Mouse (Mus musculus): ENCODE results near the gene Nr3c2. TPM values are rescaled to one million over a fixed set of nuclear protein-coding genes. Genes with fewer than 3 reads are reported as not detected.

Gene Nr3c2
- polyA plus RNA-seq, 1 experiment = 0.88 TPM

GRCm38 (mm10) chr8:76987876-76988275 lies 88.6 kb downstream of the Nr3c2 start:
- no peak for DNase-seq (ENCODE audit: low read depth in 1 of 2, low spot score in 2 of 2)
- WGBS = 87% methylated on average over 3 of the region's 3 CpGs
- no peaks in the 10 kb centered on the region for H3K4me1 ChIP-seq (ENCODE audit: control insufficient read depth, insufficient read depth, insufficient read length)
- H3K27ac ChIP-seq (ENCODE audit: insufficient read depth, low read length) = no peak overlapping the region
- H3K4me3 ChIP-seq (ENCODE audit: extremely low read depth, insufficient read depth, insufficient read length) = no peak overlapping the region
- H3K36me3 ChIP-seq (ENCODE audit: control insufficient read depth, insufficient read depth, low read length) = no peaks in the 10 kb centered on the region
- H3K27me3 ChIP-seq (ENCODE audit: control insufficient read depth, insufficient read depth, low read length) = no peaks in the 10 kb centered on the region
- TF ChIP-seq POLR2A (IDR thresholded peaks at IDR 0.05; ENCODE audit: low read depth, low read length) = no peak
- TF ChIP-seq CTCF (IDR thresholded peaks at IDR 0.05; ENCODE audit: extremely low read depth, insufficient read depth, insufficient read length, insufficient replicate concordance) = no peak

- Histone ChIP-seq H3K4me3 (ENCODE audit: extremely low read depth, insufficient read depth, insufficient read length) (no peak overlapping the region), H3K4me1 (ENCODE audit: control insufficient read depth, insufficient read depth, insufficient read length) (no peaks in the 10 kb centered on the region), H3K27me3 (ENCODE audit: control insufficient read depth, insufficient read depth, low read length) (no peaks in the 10 kb centered on the region), H3K27ac (ENCODE audit: insufficient read depth, low read length) (no peak overlapping the region), H3K36me3 (ENCODE audit: control insufficient read depth, insufficient read depth, low read length) (no peaks in the 10 kb centered on the region)
- 70% methylated on average over 4 of the region's 4 CpGs for WGBS
- DNase-seq (ENCODE audit: low read depth in 1 of 2, low spot score in 2 of 2) = no peak
- no peak for TF ChIP-seq POLR2A (IDR thresholded peaks at IDR 0.05; ENCODE audit: low read depth, low read length)
- no peak for TF ChIP-seq CTCF (IDR thresholded peaks at IDR 0.05; ENCODE audit: extremely low read depth, insufficient read depth, insufficient read length, insufficient replicate concordance)
Observed at GRCm38 (mm10) chr8:76998276-76998675, 99.0 kb downstream of the Nr3c2 start.

GRCm38 (mm10) chr8:77009425-77009824 lies 110.2 kb downstream of the Nr3c2 start:
- no peak overlapping the region for H3K4me3 ChIP-seq (ENCODE audit: extremely low read depth, insufficient read depth, insufficient read length)
- TF ChIP-seq CTCF (IDR thresholded peaks at IDR 0.05; ENCODE audit: extremely low read depth, insufficient read depth, insufficient read length, insufficient replicate concordance) (no peak), POLR2A (IDR thresholded peaks at IDR 0.05; ENCODE audit: low read depth, low read length) (no peak)
- WGBS = 84% methylated on average over 10 of the region's 10 CpGs

GRCm38 (mm10) chr8:77011985-77012384 lies 112.7 kb downstream of the Nr3c2 start:
- TF ChIP-seq POLR2A (IDR thresholded peaks at IDR 0.05; ENCODE audit: low read depth, low read length) = no peak
- no peak for TF ChIP-seq CTCF (IDR thresholded peaks at IDR 0.05; ENCODE audit: extremely low read depth, insufficient read depth, insufficient read length, insufficient replicate concordance)
- Histone ChIP-seq H3K27ac (ENCODE audit: insufficient read depth, low read length) (no peak overlapping the region), H3K36me3 (ENCODE audit: control insufficient read depth, insufficient read depth, low read length) (no peaks in the 10 kb centered on the region), H3K4me3 (ENCODE audit: extremely low read depth, insufficient read depth, insufficient read length) (no peak overlapping the region), H3K4me1 (ENCODE audit: control insufficient read depth, insufficient read depth, insufficient read length) (no peaks in the 10 kb centered on the region), H3K27me3 (ENCODE audit: control insufficient read depth, insufficient read depth, low read length) (no peaks in the 10 kb centered on the region)
- 84% methylated on average over 3 of the region's 3 CpGs for WGBS
- DNase-seq (ENCODE audit: low read depth in 1 of 2, low spot score in 2 of 2) = no peak

More at GRCm38 (mm10) chr8:77009425-77009824, 110.2 kb downstream of the Nr3c2 start:
- Histone ChIP-seq H3K4me1 (ENCODE audit: control insufficient read depth, insufficient read depth, insufficient read length) (no peaks in the 10 kb centered on the region), H3K36me3 (ENCODE audit: control insufficient read depth, insufficient read depth, low read length) (no peaks in the 10 kb centered on the region), H3K27ac (ENCODE audit: insufficient read depth, low read length) (no peak overlapping the region), H3K27me3 (ENCODE audit: control insufficient read depth, insufficient read depth, low read length) (no peaks in the 10 kb centered on the region)
- DNase-seq (ENCODE audit: low read depth in 1 of 2, low spot score in 2 of 2) = no peak

GRCm38 (mm10) chr8:77012641-77013040 lies 113.4 kb downstream of the Nr3c2 start:
- DNase-seq (ENCODE audit: low read depth in 1 of 2, low spot score in 2 of 2) = no peak
- Histone ChIP-seq H3K4me1 (ENCODE audit: control insufficient read depth, insufficient read depth, insufficient read length) (no peaks in the 10 kb centered on the region), H3K4me3 (ENCODE audit: extremely low read depth, insufficient read depth, insufficient read length) (no peak overlapping the region), H3K36me3 (ENCODE audit: control insufficient read depth, insufficient read depth, low read length) (no peaks in the 10 kb centered on the region), H3K27me3 (ENCODE audit: control insufficient read depth, insufficient read depth, low read length) (no peaks in the 10 kb centered on the region), H3K27ac (ENCODE audit: insufficient read depth, low read length) (no peak overlapping the region)
- 88% methylated on average over 6 of the region's 6 CpGs for WGBS
- TF ChIP-seq CTCF (IDR thresholded peaks at IDR 0.05; ENCODE audit: extremely low read depth, insufficient read depth, insufficient read length, insufficient replicate concordance) = no peak
- TF ChIP-seq POLR2A (IDR thresholded peaks at IDR 0.05; ENCODE audit: low read depth, low read length) = no peak

- TF ChIP-seq CTCF (IDR thresholded peaks at IDR 0.05; ENCODE audit: extremely low read depth, insufficient read depth, insufficient read length, insufficient replicate concordance) = no peak
- no peak for TF ChIP-seq POLR2A (IDR thresholded peaks at IDR 0.05; ENCODE audit: low read depth, low read length)
- H3K27ac ChIP-seq (ENCODE audit: insufficient read depth, low read length) = no peak overlapping the region
- WGBS = 96% methylated on average over 3 of the region's 3 CpGs
- no peaks in the 10 kb centered on the region for H3K4me1 ChIP-seq (ENCODE audit: control insufficient read depth, insufficient read depth, insufficient read length)
- H3K27me3 ChIP-seq (ENCODE audit: control insufficient read depth, insufficient read depth, low read length) = no peaks in the 10 kb centered on the region
- DNase-seq (ENCODE audit: low read depth in 1 of 2, low spot score in 2 of 2) = no peak
- no peak overlapping the region for H3K4me3 ChIP-seq (ENCODE audit: extremely low read depth, insufficient read depth, insufficient read length)
- H3K36me3 ChIP-seq (ENCODE audit: control insufficient read depth, insufficient read depth, low read length) = no peaks in the 10 kb centered on the region
Observed at GRCm38 (mm10) chr8:77016713-77017112, 117.5 kb downstream of the Nr3c2 start.

- Histone ChIP-seq H3K27ac (ENCODE audit: insufficient read depth, low read length) (no peak overlapping the region), H3K4me1 (ENCODE audit: control insufficient read depth, insufficient read depth, insufficient read length) (no peaks in the 10 kb centered on the region), H3K36me3 (ENCODE audit: control insufficient read depth, insufficient read depth, low read length) (no peaks in the 10 kb centered on the region), H3K4me3 (ENCODE audit: extremely low read depth, insufficient read depth, insufficient read length) (no peak overlapping the region), H3K27me3 (ENCODE audit: control insufficient read depth, insufficient read depth, low read length) (no peaks in the 10 kb centered on the region)
- WGBS = 84% methylated on average over 13 of the region's 13 CpGs
- no peak for DNase-seq (ENCODE audit: low read depth in 1 of 2, low spot score in 2 of 2)
- no peak for TF ChIP-seq POLR2A (IDR thresholded peaks at IDR 0.05; ENCODE audit: low read depth, low read length)
Observed at GRCm38 (mm10) chr8:77023837-77024710, 124.8 kb downstream of the Nr3c2 start.

Data from spleen, adult 2 months (tissue).